Mouse (Mus musculus): ENCODE results near the gene Fam131a. TPM values are rescaled to one million over a fixed set of nuclear protein-coding genes. Genes with fewer than 3 reads are reported as not detected.

The Fam131a gene
- total and polyA plus RNA-seq, 3 experiments, result not detected

- no peaks in the 10 kb centered on the region for H3K79me2 ChIP-seq (ENCODE audit: control insufficient read depth, insufficient read depth, low read length, poor library complexity)
- TF ChIP-seq TBP (IDR thresholded peaks at IDR 0.05; ENCODE audit: low read depth, low read length), result no peak
- no peak for TF ChIP-seq NELFE (IDR thresholded peaks at IDR 0.05; ENCODE audit: low read depth, low read length)
- TF ChIP-seq ELF1 (IDR thresholded peaks at IDR 0.05; ENCODE audit: low read depth, low read length), result no peak
- no peak for TF ChIP-seq MXI1 (IDR thresholded peaks at IDR 0.05; ENCODE audit: low read depth, low read length)
- no peak for TF ChIP-seq EP300 (IDR thresholded peaks at IDR 0.05; ENCODE audit: low read depth in 1 of 2, low read length in 2 of 2)
- TF ChIP-seq SIN3A (IDR thresholded peaks at IDR 0.05; ENCODE audit: low read length), result no peak
- no peak for TF ChIP-seq ETS1 (IDR thresholded peaks at IDR 0.05; ENCODE audit: low read depth, low read length)
- TF ChIP-seq JUND (IDR thresholded peaks at IDR 0.05; ENCODE audit: low read depth, low read length), result no peak
- TF ChIP-seq POLR2AphosphoS2 (IDR thresholded peaks at IDR 0.05; ENCODE audit: low read length), result no peak
- TF ChIP-seq ZKSCAN1 (IDR thresholded peaks at IDR 0.05; ENCODE audit: low read depth, low read length), result no peak
- no peak for TF ChIP-seq MAFK (IDR thresholded peaks at IDR 0.05; ENCODE audit: borderline replicate concordance, low read depth, low read length)
- TF ChIP-seq HCFC1 (IDR thresholded peaks at IDR 0.05; ENCODE audit: low read depth, low read length), result no peak
- no peak for TF ChIP-seq ZMIZ1 (IDR thresholded peaks at IDR 0.05; ENCODE audit: low read depth, low read length)
- TF ChIP-seq KAT2A (conservative IDR thresholded peaks at IDR 0.05; ENCODE audit: low read depth, low read length), result no peak
- no peak for TF ChIP-seq E2F4 (IDR thresholded peaks at IDR 0.05; ENCODE audit: borderline replicate concordance, low read depth, low read length)
- TF ChIP-seq MYC (IDR thresholded peaks at IDR 0.05; ENCODE audit: low read depth, low read length), result no peak
- no peak for TF ChIP-seq USF1 (IDR thresholded peaks at IDR 0.05; ENCODE audit: low read depth, low read length)
- TF ChIP-seq ZC3H11A (IDR thresholded peaks at IDR 0.05; ENCODE audit: low read depth, low read length), result no peak
- H3K4me1 ChIP-seq (ENCODE audit: control insufficient read depth in 1 of 2, insufficient read depth in 2 of 2, low read length in 2 of 2), result no peaks in the 10 kb centered on the region
- no peaks in the 10 kb centered on the region for H3K36me3 ChIP-seq (ENCODE audit: control insufficient read depth in 1 of 2, insufficient read depth in 2 of 2, low read length in 2 of 2)
- H3K27me3 ChIP-seq (ENCODE audit: control insufficient read depth in 1 of 2, insufficient read depth in 2 of 2, low read length in 2 of 2), result no peaks in the 10 kb centered on the region; a peak in 2 of 4 replicates
- no peak overlapping the region for H3K9ac ChIP-seq (ENCODE audit: control insufficient read depth, low read depth, low read length, poor library complexity, severe bottlenecking)
- H3K4me3 ChIP-seq (ENCODE audit: control insufficient read depth in 1 of 2, insufficient read depth in 1 of 2, low read depth in 2 of 2, low read length in 2 of 2), result no peak overlapping the region
- no peak for DNase-seq (ENCODE audit: low read depth, low spot score)
- H3K9me3 ChIP-seq (replicated peaks; ENCODE audit: insufficient read depth, low read length), result no peaks in the 10 kb centered on the region
- no peak overlapping the region for H3K27ac ChIP-seq (ENCODE audit: control insufficient read depth, low read depth, low read length)
Observed at GRCm38 (mm10) chr16:20736168-20736567, 43.1 kb downstream of the Fam131a start.

- no peaks in the 10 kb centered on the region for H3K79me2 ChIP-seq (ENCODE audit: control insufficient read depth, insufficient read depth, low read length, poor library complexity)
- H3K36me3 ChIP-seq (ENCODE audit: control insufficient read depth in 1 of 2, insufficient read depth in 2 of 2, low read length in 2 of 2), result no peaks in the 10 kb centered on the region
- no peak for TF ChIP-seq TCF12 (IDR thresholded peaks at IDR 0.05; ENCODE audit: low read depth, low read length)
- TF ChIP-seq POLR2AphosphoS5 (IDR thresholded peaks at IDR 0.05; ENCODE audit: borderline replicate concordance, low read depth, low read length), result no peak
- no peak for TF ChIP-seq UBTF (IDR thresholded peaks at IDR 0.05; ENCODE audit: borderline replicate concordance, insufficient read depth, low read depth, low read length)
- TF ChIP-seq ELF1 (IDR thresholded peaks at IDR 0.05; ENCODE audit: low read depth, low read length), result no peak
- no peak for TF ChIP-seq ZMIZ1 (IDR thresholded peaks at IDR 0.05; ENCODE audit: low read depth, low read length)
- no peak for TF ChIP-seq TAL1 (IDR thresholded peaks at IDR 0.05; ENCODE audit: low read length)
- no peak overlapping the region for H3K9ac ChIP-seq (ENCODE audit: control insufficient read depth, low read depth, low read length, poor library complexity, severe bottlenecking)
- H3K4me1 ChIP-seq (ENCODE audit: control insufficient read depth in 1 of 2, insufficient read depth in 2 of 2, low read length in 2 of 2), result no peaks in the 10 kb centered on the region
- no peak overlapping the region for H3K4me3 ChIP-seq (ENCODE audit: control insufficient read depth in 1 of 2, insufficient read depth in 1 of 2, low read depth in 2 of 2, low read length in 2 of 2)
- H3K27me3 ChIP-seq (ENCODE audit: control insufficient read depth in 1 of 2, insufficient read depth in 2 of 2, low read length in 2 of 2), result no peaks in the 10 kb centered on the region; a peak in 2 of 4 replicates
- H3K27ac ChIP-seq (ENCODE audit: control insufficient read depth, low read depth, low read length), result no peak overlapping the region
- DNase-seq (ENCODE audit: low read depth, low spot score), result no peak
- no peaks in the 10 kb centered on the region for H3K9me3 ChIP-seq (replicated peaks; ENCODE audit: insufficient read depth, low read length)
Observed at GRCm38 (mm10) chr16:20736823-20737222, 43.8 kb downstream of the Fam131a start.

Measured in MEL (cell line).